Mouse (Mus musculus): Measurements from ENCODE around the gene Acot2.
"Not testable (repeated sequence)": the region's sequence is repeated elsewhere in the genome, so short reads cannot be mapped to it uniquely, and the experiment has no call there.

GRCm38 (mm10) chr12:84020528-84020927, 32.9 kb downstream of the Acot2 start:
- not testable (repeated sequence) for TF ChIP-seq POLR2A (IDR thresholded peaks at IDR 0.05; ENCODE audit: borderline replicate concordance, extremely low read depth, insufficient read depth, insufficient read length, poor library complexity, severe bottlenecking); CTCF (IDR thresholded peaks at IDR 0.05; ENCODE audit: borderline replicate concordance, extremely low read depth, insufficient read depth, insufficient read length)

Measured in brain, embryonic 14.5 days (tissue).